Mouse (Mus musculus) intestine, embryonic 16.5 days (tissue): Measurements from ENCODE around the gene Fbxl14. TPM values are rescaled to one million over a fixed set of nuclear protein-coding genes. Genes with fewer than 3 reads are reported as not detected.
A peak's percentile ranks its signal among the peaks of the same experiment; 100 is the strongest.
"Not testable (repeated sequence)": the region's sequence is repeated elsewhere in the genome, so short reads cannot be mapped to it uniquely, and the experiment has no call there.

ENCODE experiments used
- ATAC-seq: fragments of 200-750 bp; cut with Nextera tagmentation; 2 replicates; pipeline ENCODE4 v1.8.0; 2017; ENCODE audit warnings: moderate TSS enrichment, moderate library complexity
- H3K27ac ChIP-seq: fragments of 300-500 bp; sonication (generic); 2 replicates; pipeline ENCODE4 v1.5.1; 2014; ENCODE audit warnings: mild to moderate bottlenecking, low read length
- H3K27me3 ChIP-seq: fragments of 300-500 bp; sonication (generic); replicated peaks from 2 replicates; pipeline ENCODE4 v1.6.1; 2014; ENCODE audit warnings: low read length, control low read depth, mixed read lengths; ENCODE audit not compliant: control insufficient read depth, insufficient read depth
- H3K36me3 ChIP-seq: fragments of 300-500 bp; sonication (generic); 2 replicates; pipeline ENCODE4 v1.6.1; 2014; ENCODE audit warnings: low read length, control low read depth; ENCODE audit not compliant: control insufficient read depth, insufficient read depth
- H3K4me1 ChIP-seq: fragments of 300-500 bp; sonication (generic); 2 replicates; pipeline ENCODE4 v1.6.1; 2014; ENCODE audit warnings: low read length, control low read depth, mixed read lengths; ENCODE audit not compliant: control insufficient read depth, insufficient read depth
- H3K4me2 ChIP-seq: fragments of 300-500 bp; sonication (generic); 2 replicates; pipeline ENCODE4 v1.6.1; 2014; ENCODE audit warnings: low read depth, low read length, control low read depth
- H3K4me3 ChIP-seq: fragments of 300-500 bp; sonication (generic); 2 replicates; pipeline ENCODE4 v1.5.1; 2014; ENCODE audit warnings: mild to moderate bottlenecking, low read length
- H3K9ac ChIP-seq: fragments of 300-500 bp; sonication (generic); 2 replicates; pipeline ENCODE4 v1.6.1; 2014; ENCODE audit warnings: low read depth, low read length
- H3K9me3 ChIP-seq: fragments of 300-500 bp; sonication (generic); 2 replicates; pipeline ENCODE4 v1.6.1; 2016; ENCODE audit warnings: low read length, control low read depth; ENCODE audit not compliant: control insufficient read depth
- WGBS: fragments of 180-500 bp; shearing (Covaris S2); extraction: QIAGEN DNeasy Blood & Tissue Kit; methylation state at CpG from one replicate; pipeline ENCODE4 v1.1.7; 2014; 5-methylcytosine and 5-hydroxymethylcytosine counted together
- polyA plus RNA-seq: library from polyadenylated mRNA; unstranded; fragments of >200 nt; fragmentation: Nextera tagmentation; extraction: Ambion mirVana; gene quantifications from 2 replicates; pipeline ENCODE4 v1.2.1, GENCODE M21; 2015

The Fbxl14 gene
- polyA plus RNA-seq, 1 experiment from 2014 or later = 3.7 TPM

DNA sequence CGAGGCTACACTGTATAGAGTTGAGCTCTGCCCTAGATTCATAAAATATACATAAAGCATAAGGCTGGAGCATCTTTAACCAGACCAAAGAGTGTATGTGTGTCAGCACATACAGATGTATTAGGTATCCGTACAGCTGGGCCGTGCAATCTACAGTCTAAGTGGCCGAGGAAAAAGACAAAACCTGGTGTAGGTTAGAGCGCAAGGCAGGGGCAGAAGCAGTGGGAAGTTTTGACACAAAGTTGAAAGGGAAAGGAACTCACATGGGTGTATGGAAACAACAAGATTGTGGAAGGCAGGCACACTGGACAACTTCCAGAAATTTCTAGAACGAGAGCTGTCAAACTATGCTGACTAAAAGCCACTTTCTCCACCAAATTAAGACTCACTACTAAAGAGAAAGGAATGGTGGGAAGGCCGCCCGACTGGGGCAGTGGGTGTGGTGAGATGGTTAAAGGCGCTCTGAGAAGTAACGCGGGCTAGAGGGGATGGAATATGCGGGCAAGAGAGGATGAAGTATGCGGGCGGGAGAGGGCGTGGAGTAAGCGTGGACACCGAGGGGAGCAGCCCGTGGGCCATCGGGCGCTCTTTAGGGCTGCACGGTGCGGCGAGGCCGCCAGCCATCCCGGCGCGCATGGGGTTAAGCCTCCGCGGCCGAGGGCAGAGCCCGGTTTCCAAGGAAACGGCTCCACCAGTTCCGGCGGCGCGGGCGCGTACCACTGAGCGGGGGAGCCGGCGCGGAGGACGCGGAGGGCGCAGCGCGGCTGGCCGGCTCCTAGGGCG lies 717 bp upstream of the Fbxl14 start:
- H3K4me1 ChIP-seq = peaks cover 22% of the 10 kb centered on the region
- peak overlapping the region; percentile 59 for H3K4me3 ChIP-seq
- H3K4me2 ChIP-seq = peak overlapping the region; percentile 69
- no peaks in the 10 kb centered on the region for H3K9me3 ChIP-seq
- H3K27ac ChIP-seq = peak overlapping the region; percentile 98
- WGBS = under 1% methylated on average over 49 of the region's 49 CpGs
- no peaks in the 10 kb centered on the region for H3K36me3 ChIP-seq
- ATAC-seq = peak; percentile 92
- peak overlapping the region; percentile 94 for H3K9ac ChIP-seq
- H3K27me3 ChIP-seq = no peaks in the 10 kb centered on the region

DNA sequence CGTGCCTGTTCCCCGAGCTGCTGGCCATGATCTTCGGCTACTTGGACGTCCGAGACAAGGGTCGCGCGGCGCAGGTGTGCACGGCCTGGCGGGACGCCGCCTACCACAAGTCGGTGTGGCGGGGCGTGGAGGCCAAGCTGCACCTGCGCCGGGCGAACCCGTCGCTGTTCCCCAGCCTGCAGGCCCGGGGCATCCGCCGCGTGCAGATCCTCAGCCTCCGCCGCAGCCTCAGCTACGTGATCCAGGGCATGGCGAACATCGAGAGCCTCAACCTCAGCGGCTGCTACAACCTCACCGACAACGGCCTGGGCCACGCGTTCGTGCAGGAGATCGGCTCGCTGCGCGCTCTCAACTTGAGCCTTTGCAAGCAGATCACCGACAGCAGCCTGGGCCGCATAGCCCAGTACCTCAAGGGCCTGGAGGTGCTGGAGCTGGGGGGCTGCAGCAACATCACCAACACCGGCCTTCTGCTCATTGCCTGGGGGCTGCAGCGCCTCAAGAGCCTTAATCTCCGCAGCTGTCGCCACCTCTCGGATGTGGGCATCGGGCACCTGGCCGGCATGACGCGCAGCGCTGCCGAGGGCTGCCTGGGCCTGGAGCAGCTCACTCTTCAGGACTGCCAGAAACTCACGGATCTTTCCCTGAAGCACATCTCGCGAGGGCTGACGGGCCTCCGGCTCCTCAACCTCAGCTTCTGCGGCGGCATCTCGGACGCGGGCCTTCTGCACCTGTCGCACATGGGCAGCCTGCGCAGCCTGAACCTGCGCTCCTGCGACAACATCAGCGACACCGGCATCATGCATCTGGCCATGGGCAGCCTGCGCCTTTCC lies 623 bp downstream of the Fbxl14 start:
- Histone ChIP-seq H3K9me3 (no peaks in the 10 kb centered on the region), H3K4me2 (peak overlapping the region; percentile 94), H3K27me3 (no peaks in the 10 kb centered on the region), H3K4me1 (peaks cover 27% of the 10 kb centered on the region), H3K36me3 (no peaks in the 10 kb centered on the region), H3K9ac (peak overlapping the region; percentile 94), H3K27ac (peak overlapping the region; percentile 98), H3K4me3 (peak overlapping the region; percentile 59)
- WGBS = under 1% methylated on average over 63 of the region's 70 CpGs
- peak; percentile 60 for ATAC-seq

- Histone ChIP-seq H3K4me3 (peak overlapping the region; percentile 59), H3K27me3 (no peaks in the 10 kb centered on the region), H3K9me3 (no peaks in the 10 kb centered on the region), H3K4me1 (peaks cover 29% of the 10 kb centered on the region), H3K9ac (peak overlapping the region; percentile 94), H3K36me3 (no peaks in the 10 kb centered on the region), H3K4me2 (peak overlapping the region; percentile 94), H3K27ac (peak overlapping the region; percentile 98)
- WGBS = under 1% methylated on average over 33 of the region's 33 CpGs
- ATAC-seq = no peak
Observed at GRCm38 (mm10) chr6:119480706-119481331, 1.4 kb downstream of the Fbxl14 start.

GRCm38 (mm10) chr6:119481741-119482390 lies 2.4 kb downstream of the Fbxl14 start:
- peak overlapping the region; percentile 65 for H3K4me2 ChIP-seq

GRCm38 (mm10) chr6:119482958-119483600 lies 3.6 kb downstream of the Fbxl14 start:
- no peaks in the 10 kb centered on the region for H3K36me3 ChIP-seq
- H3K27ac ChIP-seq = no peak overlapping the region
- peak overlapping the region; percentile 25; the same call in 1 of the 2 replicates for H3K9ac ChIP-seq
- WGBS = 46% methylated on average over 16 of the region's 16 CpGs
- no peak for ATAC-seq
- peaks cover 31% of the 10 kb centered on the region for H3K4me1 ChIP-seq
- peak overlapping the region; percentile 55 for H3K4me2 ChIP-seq
- H3K9me3 ChIP-seq = no peaks in the 10 kb centered on the region
- no peaks in the 10 kb centered on the region for H3K27me3 ChIP-seq
- H3K4me3 ChIP-seq = peak overlapping the region; percentile 33; the same call in 1 of the 2 replicates

More at GRCm38 (mm10) chr6:119481741-119482390, 2.4 kb downstream of the Fbxl14 start:
- H3K9me3 ChIP-seq, ATAC-seq, H3K27me3 ChIP-seq, H3K27ac ChIP-seq, H3K36me3 ChIP-seq: not testable (repeated sequence)
- peak overlapping the region; percentile 47 for H3K4me3 ChIP-seq
- 6% methylated on average over 10 of the region's 10 CpGs for WGBS
- peaks cover 38% of the 10 kb centered on the region for H3K4me1 ChIP-seq
- H3K9ac ChIP-seq = 0 out of 2 replicates have a peak overlapping the region, but pooled peaks have one; percentile 40

- H3K4me2 ChIP-seq = no peak overlapping the region
- no peak overlapping the region for H3K27ac ChIP-seq
- no peaks in the 10 kb centered on the region for H3K27me3 ChIP-seq
- ATAC-seq = no peak
- H3K9me3 ChIP-seq = no peaks in the 10 kb centered on the region
- no peak overlapping the region for H3K4me3 ChIP-seq
- H3K9ac ChIP-seq = no peak overlapping the region
- 11% methylated on average over 2 of the region's 2 CpGs for WGBS
- H3K4me1 ChIP-seq = peaks cover 34% of the 10 kb centered on the region
- H3K36me3 ChIP-seq = no peaks in the 10 kb centered on the region
Observed at GRCm38 (mm10) chr6:119485486-119485885, 6.0 kb downstream of the Fbxl14 start.

GRCm38 (mm10) chr6:119486381-119487084 lies 7.1 kb downstream of the Fbxl14 start:
- 83% methylated on average over 12 of the region's 12 CpGs for WGBS
- no peaks in the 10 kb centered on the region for H3K9me3 ChIP-seq
- H3K36me3 ChIP-seq = no peaks in the 10 kb centered on the region
- no peak overlapping the region for H3K4me3 ChIP-seq
- no peaks in the 10 kb centered on the region for H3K27me3 ChIP-seq
- H3K9ac ChIP-seq = no peak overlapping the region
- H3K27ac ChIP-seq = 0 out of 2 replicates have a peak overlapping the region, but pooled peaks have one; percentile 24
- H3K4me2 ChIP-seq = no peak overlapping the region
- peaks cover 35% of the 10 kb centered on the region for H3K4me1 ChIP-seq
- peak; percentile 6; the same call in 1 of the 2 replicates for ATAC-seq

DNA sequence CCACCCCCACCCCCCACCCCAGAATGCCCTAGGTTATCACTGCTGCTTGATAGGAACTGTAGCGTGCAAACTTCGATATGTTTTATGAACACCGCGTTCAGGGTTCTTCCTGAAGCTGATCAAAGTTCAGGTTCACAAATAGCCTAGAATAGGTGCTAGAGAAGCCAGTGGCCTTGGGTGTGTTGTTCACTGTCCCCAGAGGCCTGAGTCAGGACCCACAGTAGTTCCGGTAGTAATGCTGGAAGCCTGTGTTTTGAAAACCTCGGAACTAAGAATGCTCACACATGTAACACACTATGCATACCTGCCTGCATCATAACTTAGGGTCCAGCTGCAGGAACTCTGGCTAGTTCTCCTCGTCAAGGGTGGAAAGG lies 7.6 kb downstream of the Fbxl14 start:
- Histone ChIP-seq H3K27ac (peak overlapping the region; percentile 40; the same call in 1 of the 2 replicates), H3K9me3 (no peaks in the 10 kb centered on the region), H3K9ac (no peak overlapping the region), H3K4me3 (no peak overlapping the region), H3K36me3 (no peaks in the 10 kb centered on the region), H3K4me1 (peaks cover 34% of the 10 kb centered on the region), H3K27me3 (no peaks in the 10 kb centered on the region), H3K4me2 (no peak overlapping the region)
- ATAC-seq = peak; percentile 71
- 59% methylated on average over 7 of the region's 7 CpGs for WGBS
